Mouse (Mus musculus): ENCODE results near the gene Otop3. TPM values are rescaled to one million over a fixed set of nuclear protein-coding genes. Genes with fewer than 3 reads are reported as not detected.
"Not testable (repeated sequence)": the region's sequence is repeated elsewhere in the genome, so short reads cannot be mapped to it uniquely, and the experiment has no call there.

Otop3 gene
- polyA plus RNA-seq, 1 experiment from 2014 or later, result not detected

- Histone ChIP-seq H3K4me1 (peaks cover 11% of the 10 kb centered on the region), H3K27ac (no peak overlapping the region; the same call in 1 of the 2 replicates), H3K36me3 (no peaks in the 10 kb centered on the region), H3K4me3 (peak overlapping the region; percentile 50), H3K9me3 (replicated peaks) (no peaks in the 10 kb centered on the region), H3K27me3 (ENCODE audit: low read depth, poor library complexity, severe bottlenecking) (peaks cover 83% of the 10 kb centered on the region)
- peak; percentile 49 for DNase-seq (ENCODE audit: low spot score)
- WGBS, result 2% methylated on average over 30 of the region's 30 CpGs
These were observed 39.5 kb downstream of the Otop3 start for GRCm38 (mm10) chr11:115373805-115374694.

DNA sequence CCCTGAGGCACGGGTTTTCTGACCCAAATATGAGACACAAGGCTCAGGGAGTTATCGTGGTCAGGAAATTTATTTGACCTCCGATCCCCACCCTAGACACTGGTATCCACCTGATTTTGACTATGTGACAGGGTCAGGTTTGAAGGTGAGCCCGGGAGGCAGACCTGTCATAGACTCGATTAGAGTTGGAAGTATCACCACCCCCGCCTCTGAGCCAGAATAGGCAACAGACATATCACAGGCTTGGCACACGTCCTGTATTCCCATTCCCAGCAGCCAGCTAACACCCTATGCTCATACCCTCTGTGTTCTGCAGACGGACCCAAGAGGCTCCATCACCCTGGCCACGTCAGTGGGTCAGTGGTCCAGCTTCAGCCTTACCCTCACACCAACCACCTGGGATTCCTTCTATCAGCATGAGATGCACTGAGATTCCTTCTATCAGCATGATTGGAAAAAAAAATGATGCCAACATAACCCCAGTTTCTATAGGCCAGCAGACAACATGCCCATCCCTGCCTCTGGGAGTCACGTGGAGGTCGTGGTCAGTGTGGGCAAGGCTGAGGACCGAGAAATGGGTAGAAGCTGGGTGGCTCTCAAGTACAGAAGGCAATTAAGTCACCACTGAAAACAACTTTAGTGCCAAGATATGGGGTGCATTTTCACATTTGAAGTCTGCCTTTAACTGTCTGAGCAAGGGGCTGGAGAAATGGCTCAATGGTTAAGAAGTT lies 40.3 kb downstream of the Otop3 start:
- peak overlapping the region; percentile 50 for H3K4me3 ChIP-seq
- WGBS, result 71% methylated on average over 12 of the region's 12 CpGs
- H3K9me3 ChIP-seq (replicated peaks), result no peaks in the 10 kb centered on the region
- no peaks in the 10 kb centered on the region for H3K36me3 ChIP-seq
- no peak overlapping the region for H3K27ac ChIP-seq
- no peak for DNase-seq (ENCODE audit: low spot score)
- H3K27me3 ChIP-seq (ENCODE audit: low read depth, poor library complexity, severe bottlenecking), result peaks cover 75% of the 10 kb centered on the region
- H3K4me1 ChIP-seq, result peaks cover 11% of the 10 kb centered on the region

GRCm38 (mm10) chr11:115376722-115377121 lies 42.2 kb downstream of the Otop3 start:
- peaks cover 56% of the 10 kb centered on the region for H3K27me3 ChIP-seq (ENCODE audit: low read depth, poor library complexity, severe bottlenecking)
- H3K9me3 ChIP-seq (replicated peaks), result no peaks in the 10 kb centered on the region
- no peak for DNase-seq (ENCODE audit: low spot score)
- H3K36me3 ChIP-seq, result no peaks in the 10 kb centered on the region
- H3K4me1 ChIP-seq, result peaks cover 19% of the 10 kb centered on the region
- H3K27ac ChIP-seq, result no peak overlapping the region
- H3K4me3 ChIP-seq, result no peak overlapping the region
- 72% methylated on average over 7 of the region's 7 CpGs for WGBS

DNA sequence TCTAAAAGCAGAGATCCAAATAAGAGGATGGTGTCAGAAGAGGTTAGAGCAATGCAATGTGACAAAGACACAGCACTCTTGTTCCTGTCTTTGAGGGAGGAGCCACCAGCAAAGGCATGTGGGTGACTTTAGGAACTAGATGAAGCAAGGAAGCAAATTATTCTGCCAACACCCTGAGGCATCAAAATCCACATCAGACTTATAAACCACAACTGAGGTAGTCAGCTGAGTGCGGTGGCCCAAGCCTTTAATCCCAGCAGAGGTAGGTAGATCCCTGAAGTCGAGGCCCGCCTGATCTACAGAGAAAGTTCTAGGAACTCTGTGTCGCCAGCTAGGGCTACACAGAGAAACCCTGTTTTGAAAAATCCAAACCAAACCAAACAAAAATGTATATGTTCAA lies 42.7 kb downstream of the Otop3 start:
- peaks cover 23% of the 10 kb centered on the region for H3K4me1 ChIP-seq
- DNase-seq (ENCODE audit: low spot score), result no peak
- peaks cover 51% of the 10 kb centered on the region for H3K27me3 ChIP-seq (ENCODE audit: low read depth, poor library complexity, severe bottlenecking)
- H3K4me3 ChIP-seq, result no peak overlapping the region
- no peak overlapping the region for H3K27ac ChIP-seq
- 85% methylated on average over 4 of the region's 4 CpGs for WGBS
- H3K9me3 ChIP-seq (replicated peaks), result no peaks in the 10 kb centered on the region
- H3K36me3 ChIP-seq, result no peaks in the 10 kb centered on the region

DNA sequence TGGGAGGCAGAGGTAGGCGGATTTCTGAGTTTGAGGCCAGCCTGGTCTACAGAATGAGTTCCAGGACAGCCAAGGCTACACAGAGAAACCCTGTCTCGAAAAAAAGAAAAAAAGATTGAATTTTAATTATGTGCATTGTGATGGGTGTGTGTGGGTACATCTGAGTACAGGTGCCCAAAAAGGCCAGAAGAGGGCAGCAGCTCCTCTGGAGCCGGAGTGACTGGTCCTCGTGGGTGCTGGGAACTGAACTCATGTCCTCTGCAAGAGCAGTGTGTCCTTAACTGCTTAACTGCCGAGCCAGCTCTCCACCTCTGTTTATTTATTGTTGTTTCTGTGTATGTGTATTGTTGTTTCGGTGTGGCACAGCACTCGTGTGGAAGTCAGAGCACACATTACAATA lies 43.3 kb downstream of the Otop3 start:
- Histone ChIP-seq H3K27me3 (ENCODE audit: low read depth, poor library complexity, severe bottlenecking) (peaks cover 45% of the 10 kb centered on the region), H3K4me1 (peaks cover 29% of the 10 kb centered on the region), H3K4me3 (no peak overlapping the region), H3K27ac (no peak overlapping the region), H3K9me3 (replicated peaks) (no peaks in the 10 kb centered on the region), H3K36me3 (no peaks in the 10 kb centered on the region)
- WGBS, result 89% methylated on average over 7 of the region's 7 CpGs
- DNase-seq (ENCODE audit: low spot score), result no peak

GRCm38 (mm10) chr11:115381276-115381675 lies 46.7 kb downstream of the Otop3 start:
- no peaks in the 10 kb centered on the region for H3K9me3 ChIP-seq (replicated peaks)
- H3K4me3 ChIP-seq, result peak overlapping the region; percentile 96
- DNase-seq (ENCODE audit: low spot score), result peak; percentile 42
- H3K36me3 ChIP-seq, result 0 out of 2 replicates have a peak, but pooled peaks cover 3% of the 10 kb centered on the region
- H3K27me3 ChIP-seq (ENCODE audit: low read depth, poor library complexity, severe bottlenecking), result peaks cover 20% of the 10 kb centered on the region
- H3K27ac ChIP-seq, result peak overlapping the region; percentile 99
- peaks cover 45% of the 10 kb centered on the region for H3K4me1 ChIP-seq
- WGBS, result 10% methylated on average over 9 of the region's 9 CpGs

GRCm38 (mm10) chr11:115381743-115382539 lies 47.4 kb downstream of the Otop3 start, which contains the start of gene Cdr2l:
TSS of gene Cdr2l (plus strand) at chr11:115381916.
- Histone ChIP-seq H3K36me3 (0 out of 2 replicates have a peak, but pooled peaks cover 3% of the 10 kb centered on the region), H3K4me1 (peaks cover 45% of the 10 kb centered on the region), H3K9me3 (replicated peaks) (no peaks in the 10 kb centered on the region), H3K4me3 (peak within 1 kb of the TSS; percentile 96), H3K27ac (peak within 1 kb of the TSS; percentile 99), H3K27me3 (ENCODE audit: low read depth, poor library complexity, severe bottlenecking) (0 out of 2 replicates have a peak, but pooled peaks cover 14% of the 10 kb centered on the region)
- WGBS, result under 1% methylated on average over 74 of the region's 76 CpGs
- DNase-seq (ENCODE audit: low spot score), result peak; percentile 90

DNA sequence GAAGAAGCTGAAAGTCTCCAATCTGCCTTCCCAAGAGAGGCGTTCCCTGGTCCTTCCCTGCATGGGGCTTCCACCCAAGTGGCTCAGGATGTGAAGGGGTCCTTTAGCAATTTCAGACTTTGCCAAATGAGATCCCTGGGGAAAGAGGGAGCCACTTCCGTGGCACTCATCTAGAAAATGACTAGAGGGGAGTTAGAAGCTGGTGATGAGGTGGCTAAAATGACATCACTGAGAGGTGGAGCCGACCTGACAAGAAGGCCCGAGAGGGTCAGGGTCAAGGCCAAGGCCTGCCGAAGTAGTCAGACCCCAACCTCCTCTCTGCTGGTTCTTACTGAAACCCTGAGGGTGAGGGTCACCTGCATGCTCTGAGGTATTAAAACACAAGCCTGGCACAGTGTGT lies 48.4 kb downstream of the Otop3 start:
- H3K4me3 ChIP-seq, result peak overlapping the region; percentile 96
- no peaks in the 10 kb centered on the region for H3K9me3 ChIP-seq (replicated peaks)
- no peak for DNase-seq (ENCODE audit: low spot score)
- 18% methylated on average over 5 of the region's 5 CpGs for WGBS
- 0 out of 2 replicates have a peak, but pooled peaks cover 10% of the 10 kb centered on the region for H3K27me3 ChIP-seq (ENCODE audit: low read depth, poor library complexity, severe bottlenecking)
- H3K27ac ChIP-seq, result peak overlapping the region; percentile 27; the same call in 1 of the 2 replicates
- peaks cover 45% of the 10 kb centered on the region for H3K4me1 ChIP-seq
- H3K36me3 ChIP-seq, result 0 out of 2 replicates have a peak, but pooled peaks cover 3% of the 10 kb centered on the region

GRCm38 (mm10) chr11:115383701-115384474 lies 49.4 kb downstream of the Otop3 start:
- WGBS, result 73% methylated on average over 16 of the region's 16 CpGs
- 0 out of 2 replicates have a peak, but pooled peaks cover 10% of the 10 kb centered on the region for H3K27me3 ChIP-seq (ENCODE audit: low read depth, poor library complexity, severe bottlenecking)
- DNase-seq (ENCODE audit: low spot score), result no peak
- peaks cover 10% of the 10 kb centered on the region; the same call in 1 of the 2 replicates for H3K36me3 ChIP-seq
- no peaks in the 10 kb centered on the region for H3K9me3 ChIP-seq (replicated peaks)
- peak overlapping the region; percentile 96 for H3K4me3 ChIP-seq
- peaks cover 45% of the 10 kb centered on the region for H3K4me1 ChIP-seq
- peak overlapping the region; percentile 28; the same call in 1 of the 2 replicates for H3K27ac ChIP-seq

GRCm38 (mm10) chr11:115384587-115384986 lies 50.1 kb downstream of the Otop3 start:
- Histone ChIP-seq H3K4me1 (peaks cover 45% of the 10 kb centered on the region), H3K4me3 (no peak overlapping the region), H3K36me3 (peaks cover 13% of the 10 kb centered on the region), H3K27me3 (ENCODE audit: low read depth, poor library complexity, severe bottlenecking) (0 out of 2 replicates have a peak, but pooled peaks cover 10% of the 10 kb centered on the region), H3K27ac (peak overlapping the region; percentile 28; the same call in 1 of the 2 replicates), H3K9me3 (replicated peaks) (no peaks in the 10 kb centered on the region)
- DNase-seq (ENCODE audit: low spot score), result no peak
- 79% methylated on average over 5 of the region's 5 CpGs for WGBS

- H3K27me3 ChIP-seq (ENCODE audit: low read depth, poor library complexity, severe bottlenecking); DNase-seq (ENCODE audit: low spot score); H3K9me3 ChIP-seq (replicated peaks); H3K27ac ChIP-seq; H3K4me3 ChIP-seq: not testable (repeated sequence)
- peaks cover 37% of the 10 kb centered on the region for H3K4me1 ChIP-seq
- 89% methylated on average over 3 of the region's 3 CpGs for WGBS
- H3K36me3 ChIP-seq, result peaks cover 33% of the 10 kb centered on the region
These were observed 52.3 kb downstream of the Otop3 start for GRCm38 (mm10) chr11:115386859-115387258.

Data from limb, embryonic 10.5 days (tissue).